Mouse (Mus musculus) NIH3T3 (cell line): ENCODE results near the gene Tram2.

Source experiments
- DNase-seq: peaks from one replicate; pipeline ENCODE4 v3.0.0-alpha.2; 2012; ENCODE audit warnings: low read depth

Gene Tram2

DNA sequence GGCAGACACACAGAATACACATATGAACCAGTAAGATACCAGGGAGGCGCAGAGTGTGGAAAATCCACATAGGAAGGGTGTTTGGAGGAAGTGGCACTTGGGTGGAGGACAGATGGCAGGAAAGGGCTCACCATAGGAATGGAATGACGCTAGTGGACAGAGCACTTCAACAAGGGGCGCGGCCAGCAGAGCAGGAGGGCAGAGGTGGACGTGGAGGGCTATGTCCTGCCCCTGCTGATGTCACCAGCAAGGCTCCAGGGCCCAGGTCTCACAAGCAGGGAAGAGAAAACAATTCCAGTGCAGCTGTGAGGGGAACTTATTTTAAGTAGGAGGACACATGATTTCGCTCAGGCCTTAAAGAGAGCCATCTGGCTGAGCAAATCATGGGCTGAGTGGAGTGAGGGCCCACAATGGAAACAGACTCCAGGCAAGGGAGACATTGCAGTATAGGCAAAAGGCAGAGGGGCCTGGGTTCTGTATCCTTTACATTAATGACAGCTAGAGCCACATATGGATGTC is 68.7 kb downstream of the Tram2 start:
- DNase-seq = no peak

GRCm38 (mm10) chr1:21008891-21009290 is 70.1 kb downstream of the Tram2 start:
- peak; percentile 87 for DNase-seq

- DNase-seq = no peak
These were observed 70.9 kb downstream of the Tram2 start for GRCm38 (mm10) chr1:21007941-21008701.

DNA sequence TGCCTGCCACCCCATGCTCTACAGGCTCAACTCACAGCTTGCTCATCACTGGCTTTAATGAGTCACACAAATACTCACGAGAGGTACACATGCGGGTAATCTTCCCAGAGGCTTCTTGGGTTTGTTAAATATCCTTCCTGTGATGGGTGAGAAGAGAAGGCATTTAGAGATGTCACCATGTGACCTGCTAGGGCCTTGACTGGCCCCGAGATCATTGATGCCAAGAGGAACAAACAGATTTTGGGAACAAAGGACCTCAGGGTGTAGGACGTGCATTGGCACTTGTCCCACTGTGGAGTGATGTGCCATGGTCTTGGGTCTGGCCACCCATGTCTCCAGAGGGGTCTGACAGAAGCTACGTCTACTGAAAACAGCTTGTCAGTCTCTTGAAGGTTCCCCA is 72.3 kb downstream of the Tram2 start:
- DNase-seq = no peak

- DNase-seq = no peak
These were observed 74.4 kb downstream of the Tram2 start for GRCm38 (mm10) chr1:21004596-21004995.

- peak; percentile 72 for DNase-seq
These were observed 76.5 kb downstream of the Tram2 start for GRCm38 (mm10) chr1:21002246-21003142.

- peak; percentile 77 for DNase-seq
These were observed 81.1 kb downstream of the Tram2 start for GRCm38 (mm10) chr1:20997881-20998389.

DNA sequence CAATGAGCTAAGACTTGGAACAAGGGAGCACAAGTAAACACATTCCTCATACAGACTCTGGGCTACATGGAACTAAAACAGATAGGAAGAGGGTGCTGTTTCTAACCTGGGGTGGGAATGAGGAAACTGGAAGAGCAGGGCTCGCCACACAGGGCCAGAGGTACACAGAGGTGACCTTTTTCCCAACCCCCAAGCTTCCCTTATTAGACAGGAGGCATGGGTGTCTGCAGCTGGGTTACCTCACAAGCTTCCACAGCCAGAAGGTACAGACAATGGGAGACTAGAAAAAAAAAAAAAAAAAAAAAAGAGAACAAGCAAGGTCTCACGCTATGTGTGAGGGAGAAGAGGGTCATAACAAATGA is 81.7 kb downstream of the Tram2 start:
- no peak for DNase-seq

DNA sequence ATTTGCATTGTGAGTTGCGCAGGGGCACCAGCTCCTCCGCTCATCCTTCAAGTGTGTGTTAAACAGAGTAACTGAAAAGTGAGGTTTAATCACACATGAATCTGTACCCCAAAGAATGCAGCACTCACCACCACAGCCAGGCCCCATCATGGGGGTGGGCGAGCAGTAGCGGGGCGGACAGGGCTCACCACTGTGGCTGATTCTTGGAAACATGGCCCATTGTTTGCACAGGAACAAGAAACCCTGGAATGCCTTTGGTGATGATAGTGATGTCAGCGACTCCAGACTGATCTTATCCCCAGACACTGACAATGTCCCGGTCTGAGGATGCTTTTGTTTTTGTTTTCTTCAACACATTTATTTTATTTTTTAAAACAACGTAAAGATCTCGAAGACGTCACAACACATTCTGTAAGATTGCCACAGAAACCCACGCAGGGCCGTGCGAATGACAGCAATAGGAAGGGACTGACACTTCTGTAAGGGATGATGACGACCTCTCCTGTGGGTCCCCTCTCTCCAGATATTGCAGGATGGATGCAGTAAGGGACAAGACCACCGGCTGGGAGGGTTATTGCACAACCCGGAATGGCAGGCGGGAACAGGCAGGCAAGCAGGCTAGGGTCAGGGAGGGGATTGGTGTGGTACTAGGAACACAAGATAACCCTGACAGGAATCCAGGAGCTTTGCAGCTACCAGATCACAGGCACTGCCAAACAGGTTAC is 82.3 kb downstream of the Tram2 start:
- no peak for DNase-seq

GRCm38 (mm10) chr1:20995331-20995986 is 83.6 kb downstream of the Tram2 start:
- DNase-seq = peak; percentile 60

DNA sequence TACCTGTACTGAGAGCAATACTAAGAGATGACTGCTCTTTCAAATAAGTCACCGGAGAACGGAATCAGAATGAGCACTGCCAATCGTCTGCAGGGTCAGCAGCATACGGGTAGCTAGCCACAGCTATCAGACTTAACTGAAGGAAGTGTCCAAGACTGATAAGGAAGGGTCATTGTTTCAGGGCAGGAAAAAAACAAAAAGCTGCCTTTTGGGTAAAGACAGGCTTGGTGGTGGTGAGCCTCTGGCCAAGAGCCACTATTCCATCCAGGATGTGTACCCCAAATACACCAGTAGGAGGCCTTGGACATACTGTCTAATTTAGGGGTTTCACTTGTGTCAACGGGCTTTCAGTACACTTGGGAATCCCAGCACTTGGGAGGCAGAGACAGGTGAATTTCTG is 84.7 kb downstream of the Tram2 start:
- DNase-seq = no peak

GRCm38 (mm10) chr1:20993690-20994089 is 85.3 kb downstream of the Tram2 start:
- no peak for DNase-seq

GRCm38 (mm10) chr1:20989461-20990083 is 89.5 kb downstream of the Tram2 start:
- peak; percentile 78 for DNase-seq

- no peak for DNase-seq
These were observed 92.5 kb downstream of the Tram2 start for GRCm38 (mm10) chr1:20986378-20987056.

DNA sequence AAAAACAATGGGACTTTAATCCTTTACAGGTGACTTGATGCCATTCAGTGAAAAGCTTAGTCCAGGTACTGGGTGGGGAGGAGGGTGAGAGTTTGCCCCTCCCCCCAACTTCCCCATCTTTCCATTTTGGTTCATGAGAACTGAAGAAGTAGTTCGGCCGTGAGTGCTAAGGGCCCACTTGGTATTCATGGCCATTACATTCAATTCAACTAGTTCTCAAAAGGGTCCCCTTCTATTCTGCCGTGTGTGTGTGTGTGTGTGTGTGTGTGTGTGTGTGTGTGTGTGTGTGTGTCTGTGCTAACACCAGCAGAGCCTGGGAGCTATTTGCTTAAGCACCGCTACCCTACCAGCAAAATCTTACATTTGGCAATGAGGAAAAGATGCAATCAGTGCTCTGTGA is 94.4 kb downstream of the Tram2 start:
- no peak for DNase-seq

DNA sequence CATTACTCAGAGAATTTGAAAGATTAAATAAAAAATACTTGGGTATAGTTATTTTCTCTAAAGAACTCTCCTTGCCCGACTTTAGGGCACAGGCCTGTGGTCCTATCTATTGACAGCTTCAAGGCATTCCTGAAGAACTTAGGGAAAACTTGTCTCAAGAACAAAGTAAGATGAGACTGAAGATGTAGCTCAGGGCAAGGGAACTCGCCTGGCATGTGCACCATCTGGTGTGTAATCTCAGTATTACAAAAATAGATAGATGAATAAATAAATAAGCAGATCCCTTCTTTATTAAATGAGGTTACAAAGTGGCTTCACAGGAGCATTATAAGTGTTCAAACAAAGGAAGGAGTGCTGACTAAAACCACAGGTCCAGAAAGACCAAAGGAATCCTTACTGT is 94.9 kb downstream of the Tram2 start:
- no peak for DNase-seq

- DNase-seq = no peak
These were observed 97.3 kb downstream of the Tram2 start for GRCm38 (mm10) chr1:20981764-20982163.

- DNase-seq = no peak
These were observed 98.5 kb downstream of the Tram2 start for GRCm38 (mm10) chr1:20980553-20980952.

DNA sequence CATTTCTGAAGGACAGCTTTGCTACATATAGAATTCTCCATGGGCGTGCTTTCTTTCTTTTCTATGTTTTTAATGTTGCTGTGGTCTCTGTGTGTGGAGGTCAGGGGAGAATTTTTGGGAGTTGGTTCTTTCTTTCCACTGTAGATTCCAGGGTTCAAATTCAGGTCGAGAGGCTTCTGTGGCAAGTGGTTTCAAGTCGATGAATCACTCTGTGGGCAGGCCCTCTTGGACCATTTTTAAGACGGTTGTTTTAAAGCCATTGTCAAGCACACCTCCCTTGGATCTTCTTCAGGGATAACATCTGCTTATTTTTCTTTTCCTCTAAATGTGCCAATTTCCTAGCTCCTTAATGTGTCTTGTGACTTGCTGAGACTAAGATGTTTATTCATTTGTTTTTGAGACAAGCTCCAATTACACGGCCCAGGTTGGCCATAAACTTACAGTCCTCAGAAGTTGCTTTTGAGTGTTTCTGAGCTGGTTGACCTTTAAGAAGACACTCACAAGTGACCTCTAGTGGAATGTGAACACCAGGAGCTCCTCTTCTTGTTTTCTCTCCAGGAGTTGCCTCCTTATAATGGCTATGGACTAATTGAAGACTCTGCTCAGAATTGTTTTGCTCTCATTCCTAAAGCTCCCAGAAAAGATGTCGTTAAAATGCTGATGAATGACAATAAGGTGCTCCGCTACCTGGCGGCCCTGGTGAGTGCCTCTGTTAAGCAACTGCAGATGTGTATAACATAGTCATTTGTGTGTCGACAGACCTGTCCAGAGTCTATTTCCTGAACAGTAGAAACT is 104.5 kb downstream of the Tram2 start:
- peak; percentile 68 for DNase-seq

DNA sequence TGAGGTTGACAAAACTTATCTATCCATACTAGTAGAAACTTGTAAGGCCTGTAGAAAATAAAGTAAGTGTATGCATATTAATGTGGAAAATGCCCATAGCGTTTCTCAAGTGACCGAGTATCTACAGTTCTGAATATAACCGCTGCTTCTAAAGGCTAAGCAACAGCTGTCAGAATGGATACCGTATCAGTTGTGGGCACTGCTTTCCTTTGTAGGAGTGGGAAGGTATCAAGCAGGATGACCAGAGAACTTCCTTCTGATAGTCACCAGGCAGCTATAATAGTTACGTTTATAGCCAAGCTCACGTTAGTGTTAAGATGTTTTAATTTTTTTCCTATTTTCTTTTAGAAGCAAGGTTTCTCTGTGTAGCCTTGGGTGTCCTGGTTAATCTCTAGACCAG is 105.6 kb downstream of the Tram2 start:
- DNase-seq = no peak
